Mouse (Mus musculus): Measurements from ENCODE around the gene Brd7.

DNA sequence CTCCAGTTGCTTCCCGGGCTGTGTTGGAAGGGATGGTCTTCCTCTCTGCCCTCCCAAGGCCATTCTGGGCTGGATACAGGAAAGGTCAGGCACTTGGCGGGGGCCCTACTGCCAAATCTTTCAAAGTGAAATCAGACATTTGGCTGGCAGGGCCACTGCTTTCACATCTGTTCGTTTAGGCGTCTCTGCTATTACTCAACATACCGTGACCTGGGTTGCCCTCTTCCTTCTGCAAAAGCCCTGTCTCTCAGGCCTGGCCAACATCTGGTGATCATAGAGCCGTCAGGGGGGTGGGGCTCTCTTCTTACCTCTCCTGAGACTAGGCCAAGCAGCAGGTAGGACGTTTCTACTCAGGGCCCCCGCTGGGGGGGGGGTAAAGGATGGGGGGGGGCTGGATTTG lies 79.3 kb downstream of the Brd7 start:
- TF ChIP-seq EP300 (IDR thresholded peaks at IDR 0.05; ENCODE audit: low read depth) (no peak), CTCF (IDR thresholded peaks at IDR 0.05; ENCODE audit: low read depth) (no peak)
